Mouse (Mus musculus) heart, embryonic 10.5 days (tissue): ENCODE data around the gene Errfi1. TPM values are rescaled to one million over a fixed set of nuclear protein-coding genes. Genes with fewer than 3 reads are reported as not detected.
A peak's percentile ranks its signal among the peaks of the same experiment; 100 is the strongest.

Source experiments
- DNase-seq: peaks from one replicate; pipeline ENCODE4 v3.0.0-alpha.2; 2017; ENCODE audit warnings: low spot score
- H3K27ac ChIP-seq: fragments of 300-500 bp; sonication (generic); 2 replicates; pipeline ENCODE4 v1.5.1; 2016; ENCODE audit warnings: mild to moderate bottlenecking
- H3K27me3 ChIP-seq: fragments of 300-500 bp; sonication (generic); 2 replicates; pipeline ENCODE4 v1.6.1; 2016; ENCODE audit warnings: mild to moderate bottlenecking; ENCODE audit not compliant: poor library complexity, insufficient read depth, severe bottlenecking
- H3K36me3 ChIP-seq: fragments of 300-500 bp; sonication (generic); 2 replicates; pipeline ENCODE4 v1.6.1; 2016; ENCODE audit warnings: mild to moderate bottlenecking, moderate library complexity
- H3K4me1 ChIP-seq: fragments of 300-500 bp; sonication (generic); 2 replicates; pipeline ENCODE4 v1.6.1; 2016; ENCODE audit warnings: mild to moderate bottlenecking
- H3K4me3 ChIP-seq: fragments of 300-500 bp; sonication (generic); 2 replicates; pipeline ENCODE4 v1.5.1; 2016; ENCODE audit warnings: mild to moderate bottlenecking, moderate library complexity
- H3K9me3 ChIP-seq: fragments of 300-500 bp; sonication (generic); 2 replicates; pipeline ENCODE4 v1.6.1; 2016; ENCODE audit warnings: mild to moderate bottlenecking, moderate library complexity
- WGBS: fragments of 180-500 bp; shearing (Covaris S2); methylation state at CpG from one replicate; pipeline ENCODE4 v1.1.7; 2016; 5-methylcytosine and 5-hydroxymethylcytosine counted together
- polyA plus RNA-seq: library from polyadenylated mRNA; unstranded; fragments of >200 nt; fragmentation: Nextera tagmentation; extraction: Ambion mirVana; gene quantifications from 2 replicates; pipeline ENCODE4 v1.2.1, GENCODE M21; 2016

Errfi1 gene
- polyA plus RNA-seq, 1 experiment from 2014 or later: 25.7 TPM

GRCm38 (mm10) chr4:150852479-150852878, 1.2 kb upstream of the Errfi1 start:
- Histone ChIP-seq H3K36me3 (no peaks in the 10 kb centered on the region), H3K9me3 (no peaks in the 10 kb centered on the region), H3K4me3 (no peak overlapping the region), H3K27me3 (no peaks in the 10 kb centered on the region), H3K27ac (no peak overlapping the region), H3K4me1 (peaks cover 15% of the 10 kb centered on the region)
- 76% methylated on average over 4 of the region's 4 CpGs for WGBS
- no peak for DNase-seq

GRCm38 (mm10) chr4:150854839-150855246, 1.1 kb downstream of the Errfi1 start:
- peak overlapping the region; percentile 94 for H3K27ac ChIP-seq
- no peaks in the 10 kb centered on the region for H3K9me3 ChIP-seq
- H3K27me3 ChIP-seq: no peaks in the 10 kb centered on the region
- peak overlapping the region; percentile 81 for H3K4me3 ChIP-seq
- peaks cover 10% of the 10 kb centered on the region for H3K4me1 ChIP-seq
- under 1% methylated on average over 59 of the region's 59 CpGs for WGBS
- H3K36me3 ChIP-seq: no peaks in the 10 kb centered on the region
- DNase-seq: peak; percentile 96

- Histone ChIP-seq H3K4me3 (peak overlapping the region; percentile 81), H3K36me3 (no peaks in the 10 kb centered on the region), H3K27ac (peak overlapping the region; percentile 94), H3K9me3 (no peaks in the 10 kb centered on the region), H3K4me1 (peaks cover 10% of the 10 kb centered on the region), H3K27me3 (no peaks in the 10 kb centered on the region)
- DNase-seq: no peak
- under 1% methylated on average over 39 of the region's 43 CpGs for WGBS
Observed at GRCm38 (mm10) chr4:150855346-150855745, 1.6 kb downstream of the Errfi1 start.

DNA sequence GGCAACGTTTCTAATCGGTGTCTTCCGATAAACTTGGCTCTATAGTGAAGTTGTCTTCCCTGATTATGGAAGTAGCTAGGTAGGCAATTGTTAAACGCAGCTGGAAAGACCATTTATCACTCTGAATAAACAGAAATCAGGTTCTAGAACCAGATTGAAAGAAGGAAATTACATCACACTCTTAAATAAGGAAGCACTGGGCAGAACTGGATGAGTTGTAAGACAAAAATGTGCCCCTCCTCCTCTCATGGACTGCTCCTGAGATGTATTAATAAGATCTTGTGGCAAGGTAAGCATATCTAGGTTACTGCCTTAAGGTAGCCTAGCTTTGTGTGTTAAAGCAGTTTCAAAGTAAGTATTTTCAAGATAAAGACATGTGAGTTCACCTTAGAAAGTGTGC, 6.8 kb downstream of the Errfi1 start:
- peaks cover 4% of the 10 kb centered on the region for H3K36me3 ChIP-seq

DNA sequence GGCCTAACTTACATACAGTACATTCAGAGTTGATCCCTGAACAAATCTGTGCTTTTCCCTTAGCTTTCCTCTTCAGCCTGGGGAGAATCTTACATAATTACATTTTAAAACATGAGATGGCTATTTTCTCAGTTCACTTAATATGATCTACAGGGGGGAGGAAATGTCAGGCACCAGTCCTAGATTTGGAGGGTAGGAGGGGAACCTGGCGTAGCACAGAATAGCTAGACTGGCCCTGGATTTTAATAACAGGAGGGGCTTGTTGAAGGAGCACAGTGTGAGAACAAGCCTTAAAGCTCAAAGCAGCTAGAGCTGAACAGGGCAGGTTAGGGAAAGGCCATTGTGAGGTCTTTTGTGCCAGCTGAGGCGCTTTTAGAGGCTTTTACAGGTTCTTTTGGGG, 7.4 kb downstream of the Errfi1 start:
- Histone ChIP-seq H3K36me3 (peaks cover 11% of the 10 kb centered on the region), H3K4me3 (no peak overlapping the region), H3K9me3 (no peaks in the 10 kb centered on the region), H3K4me1 (peaks cover 10% of the 10 kb centered on the region; the same call in 1 of the 2 replicates), H3K27ac (no peak overlapping the region), H3K27me3 (no peaks in the 10 kb centered on the region)
- DNase-seq: no peak
- WGBS: 92% methylated on average over 2 of the region's 2 CpGs

More for the DNA sequence above, 6.8 kb downstream of the Errfi1 start:
- DNase-seq: no peak
- Histone ChIP-seq H3K27ac (no peak overlapping the region), H3K4me1 (peaks cover 10% of the 10 kb centered on the region; the same call in 1 of the 2 replicates), H3K4me3 (no peak overlapping the region), H3K27me3 (no peaks in the 10 kb centered on the region), H3K9me3 (no peaks in the 10 kb centered on the region)
- WGBS: 68% methylated on average over 4 of the region's 4 CpGs

GRCm38 (mm10) chr4:150862626-150863375, 9.1 kb downstream of the Errfi1 start:
- Histone ChIP-seq H3K27me3 (no peaks in the 10 kb centered on the region), H3K9me3 (no peaks in the 10 kb centered on the region), H3K27ac (no peak overlapping the region), H3K36me3 (peaks cover 26% of the 10 kb centered on the region), H3K4me1 (peaks cover 10% of the 10 kb centered on the region; the same call in 1 of the 2 replicates), H3K4me3 (no peak overlapping the region)
- WGBS: 57% methylated on average over 8 of the region's 8 CpGs
- no peak for DNase-seq

DNA sequence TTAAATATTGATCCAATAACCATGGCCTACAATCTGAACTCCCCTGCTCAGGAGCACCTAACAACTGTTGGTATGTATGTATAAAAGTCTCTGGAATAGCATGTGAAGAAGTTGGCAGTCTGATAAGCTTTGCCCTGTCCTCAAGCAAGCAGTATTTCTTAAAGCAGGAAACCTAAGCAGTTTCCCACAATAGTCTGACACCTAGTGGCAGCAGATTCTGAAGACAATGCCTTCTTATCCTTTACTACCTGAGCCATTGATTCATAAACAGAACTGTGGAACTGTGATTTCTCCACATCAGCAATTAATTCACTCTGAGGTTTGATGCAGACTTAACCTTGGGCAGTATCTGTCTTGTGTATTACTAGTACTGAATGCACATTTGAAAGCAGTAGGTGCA, 11.7 kb downstream of the Errfi1 start:
- Histone ChIP-seq H3K27me3 (no peaks in the 10 kb centered on the region), H3K27ac (no peak overlapping the region), H3K4me1 (peaks cover 26% of the 10 kb centered on the region), H3K4me3 (no peak overlapping the region), H3K36me3 (peaks cover 30% of the 10 kb centered on the region), H3K9me3 (no peaks in the 10 kb centered on the region)
- no peak for DNase-seq

DNA sequence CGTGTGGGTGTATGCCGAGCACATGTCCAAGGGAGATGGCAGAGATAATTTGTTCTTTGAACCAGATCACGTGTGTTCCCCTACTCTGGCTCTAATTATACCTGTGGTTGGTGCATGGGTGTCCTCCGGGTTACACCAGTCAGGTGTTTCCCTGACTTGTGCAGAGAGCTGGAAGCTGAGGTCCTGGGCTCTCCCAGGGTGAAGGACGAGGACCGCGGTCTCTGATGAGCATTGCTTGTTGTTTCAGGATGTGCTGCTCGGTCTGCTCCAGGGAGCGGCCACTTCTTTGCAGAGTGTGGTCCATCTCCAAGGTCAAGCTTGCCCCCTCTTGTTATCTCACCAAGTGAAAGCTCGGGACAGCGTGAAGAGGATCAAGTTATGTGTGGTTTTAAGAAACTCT, 12.3 kb downstream of the Errfi1 start:
- DNase-seq: no peak
- peaks cover 30% of the 10 kb centered on the region for H3K36me3 ChIP-seq
- peaks cover 30% of the 10 kb centered on the region for H3K4me1 ChIP-seq
- no peaks in the 10 kb centered on the region for H3K27me3 ChIP-seq
- H3K27ac ChIP-seq: no peak overlapping the region
- no peaks in the 10 kb centered on the region for H3K9me3 ChIP-seq
- WGBS: 89% methylated on average over 11 of the region's 11 CpGs
- H3K4me3 ChIP-seq: no peak overlapping the region

GRCm38 (mm10) chr4:150866494-150866893, 12.8 kb downstream of the Errfi1 start:
- peaks cover 31% of the 10 kb centered on the region for H3K4me1 ChIP-seq
- no peaks in the 10 kb centered on the region for H3K27me3 ChIP-seq
- no peak overlapping the region for H3K4me3 ChIP-seq
- DNase-seq: no peak
- H3K9me3 ChIP-seq: no peaks in the 10 kb centered on the region
- peaks cover 30% of the 10 kb centered on the region for H3K36me3 ChIP-seq
- 92% methylated on average over 11 of the region's 12 CpGs for WGBS
- H3K27ac ChIP-seq: no peak overlapping the region

GRCm38 (mm10) chr4:150868161-150868560, 14.4 kb downstream of the Errfi1 start:
- Histone ChIP-seq H3K4me1 (peaks cover 38% of the 10 kb centered on the region), H3K4me3 (no peak overlapping the region), H3K27me3 (no peaks in the 10 kb centered on the region), H3K9me3 (no peaks in the 10 kb centered on the region), H3K36me3 (peaks cover 30% of the 10 kb centered on the region), H3K27ac (no peak overlapping the region)
- WGBS: 80% methylated on average over 6 of the region's 6 CpGs
- DNase-seq: no peak

DNA sequence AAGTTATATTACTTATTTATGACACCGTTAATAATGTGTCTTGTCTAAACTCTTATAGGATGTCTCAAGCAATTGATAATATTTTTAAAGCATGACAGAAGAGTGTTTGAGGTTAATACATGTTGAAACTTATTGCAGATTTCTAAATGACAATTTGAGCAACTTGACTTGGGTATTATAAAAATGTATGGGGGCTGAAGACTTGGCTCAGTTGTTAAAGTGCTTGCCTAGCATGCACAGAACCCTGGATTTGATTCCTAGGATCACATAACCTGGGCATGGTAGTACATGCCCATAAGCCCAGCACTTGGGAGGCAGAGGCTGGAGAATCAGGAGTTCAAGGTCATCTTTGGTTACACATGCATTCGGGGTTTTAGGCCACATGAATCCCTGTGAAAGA, 15.1 kb downstream of the Errfi1 start:
- H3K9me3 ChIP-seq: no peaks in the 10 kb centered on the region
- H3K36me3 ChIP-seq: peaks cover 30% of the 10 kb centered on the region
- H3K4me1 ChIP-seq: peaks cover 35% of the 10 kb centered on the region
- peak overlapping the region; percentile 37; the same call in 1 of the 2 replicates for H3K27ac ChIP-seq
- H3K4me3 ChIP-seq: no peak overlapping the region
- WGBS: 79% methylated on average over 2 of the region's 2 CpGs
- DNase-seq: no peak
- H3K27me3 ChIP-seq: no peaks in the 10 kb centered on the region

GRCm38 (mm10) chr4:150869276-150870197, 15.8 kb downstream of the Errfi1 start:
- no peak for DNase-seq
- H3K27me3 ChIP-seq: no peaks in the 10 kb centered on the region
- peaks cover 34% of the 10 kb centered on the region for H3K4me1 ChIP-seq
- WGBS: 53% methylated on average over 17 of the region's 17 CpGs
- H3K9me3 ChIP-seq: no peaks in the 10 kb centered on the region
- peaks cover 30% of the 10 kb centered on the region for H3K36me3 ChIP-seq
- H3K4me3 ChIP-seq: no peak overlapping the region
- peak overlapping the region; percentile 37; the same call in 1 of the 2 replicates for H3K27ac ChIP-seq

- DNase-seq: no peak
- whole genome bisulfite sequencing: 74% methylated on average over 13 of the region's 13 CpGs
- Histone ChIP-seq H3K9me3 (no peaks in the 10 kb centered on the region), H3K4me3 (no peak overlapping the region), H3K27me3 (no peaks in the 10 kb centered on the region), H3K27ac (peak overlapping the region; percentile 75), H3K36me3 (peaks cover 22% of the 10 kb centered on the region), H3K4me1 (peaks cover 37% of the 10 kb centered on the region)
Observed at GRCm38 (mm10) chr4:150870963-150871391, 17.3 kb downstream of the Errfi1 start.
